Mouse (Mus musculus): ENCODE results near the gene Atp8b5. TPM values are rescaled to one million over a fixed set of nuclear protein-coding genes. Genes with fewer than 3 reads are reported as not detected.

The Atp8b5 gene
- polyA plus RNA-seq, 1 experiment from 2014 or later: 0.86 TPM

GRCm38 (mm10) chr4:43340096-43340804 lies 73.3 kb downstream of the Atp8b5 start:
- H3K4me3 ChIP-seq (ENCODE audit: low read depth, low read length): no peak overlapping the region
- ATAC-seq (ENCODE audit: low read depth): no peak
- H3K4me2 ChIP-seq (ENCODE audit: low read depth, low read length): no peak overlapping the region
- no peaks in the 10 kb centered on the region for H3K27me3 ChIP-seq (ENCODE audit: control insufficient read depth, insufficient read depth, low read length)
- 0 out of 2 replicates have a peak, but pooled peaks cover 4% of the 10 kb centered on the region for H3K9me3 ChIP-seq (ENCODE audit: control insufficient read depth, low read length)
- H3K9ac ChIP-seq (replicated peaks; ENCODE audit: low read depth, low read length): no peak overlapping the region
- 56% methylated on average over 4 of the region's 4 CpGs for WGBS
- H3K4me1 ChIP-seq (ENCODE audit: control insufficient read depth, insufficient read depth, low read length): no peaks in the 10 kb centered on the region
- no peak overlapping the region for H3K27ac ChIP-seq (ENCODE audit: low read depth, low read length)
- H3K36me3 ChIP-seq (ENCODE audit: control insufficient read depth, insufficient read depth, low read length): no peaks in the 10 kb centered on the region

GRCm38 (mm10) chr4:43341276-43341891 lies 74.4 kb downstream of the Atp8b5 start:
- Histone ChIP-seq H3K27me3 (ENCODE audit: control insufficient read depth, insufficient read depth, low read length) (no peaks in the 10 kb centered on the region), H3K4me1 (ENCODE audit: control insufficient read depth, insufficient read depth, low read length) (no peaks in the 10 kb centered on the region), H3K4me3 (ENCODE audit: low read depth, low read length) (no peak overlapping the region), H3K4me2 (ENCODE audit: low read depth, low read length) (no peak overlapping the region), H3K36me3 (ENCODE audit: control insufficient read depth, insufficient read depth, low read length) (no peaks in the 10 kb centered on the region), H3K27ac (ENCODE audit: low read depth, low read length) (no peak overlapping the region), H3K9me3 (ENCODE audit: control insufficient read depth, low read length) (0 out of 2 replicates have a peak, but pooled peaks cover under 1% of the 10 kb centered on the region), H3K9ac (replicated peaks; ENCODE audit: low read depth, low read length) (no peak overlapping the region)
- ATAC-seq (ENCODE audit: low read depth): no peak
- WGBS: 43% methylated on average over 7 of the region's 7 CpGs

GRCm38 (mm10) chr4:43342443-43342842 lies 75.5 kb downstream of the Atp8b5 start:
- no peak for ATAC-seq (ENCODE audit: low read depth)
- Histone ChIP-seq H3K4me1 (ENCODE audit: control insufficient read depth, insufficient read depth, low read length) (no peaks in the 10 kb centered on the region), H3K4me3 (ENCODE audit: low read depth, low read length) (no peak overlapping the region), H3K9me3 (ENCODE audit: control insufficient read depth, low read length) (no peaks in the 10 kb centered on the region), H3K4me2 (ENCODE audit: low read depth, low read length) (no peak overlapping the region), H3K27ac (ENCODE audit: low read depth, low read length) (no peak overlapping the region), H3K9ac (replicated peaks; ENCODE audit: low read depth, low read length) (no peak overlapping the region), H3K36me3 (ENCODE audit: control insufficient read depth, insufficient read depth, low read length) (no peaks in the 10 kb centered on the region), H3K27me3 (ENCODE audit: control insufficient read depth, insufficient read depth, low read length) (no peaks in the 10 kb centered on the region)
- 90% methylated on average over 10 of the region's 10 CpGs for WGBS

- no peak overlapping the region for H3K9ac ChIP-seq (replicated peaks; ENCODE audit: low read depth, low read length)
- no peak for ATAC-seq (ENCODE audit: low read depth)
- H3K4me1 ChIP-seq (ENCODE audit: control insufficient read depth, insufficient read depth, low read length): no peaks in the 10 kb centered on the region
- H3K4me2 ChIP-seq (ENCODE audit: low read depth, low read length): no peak overlapping the region
- no peak overlapping the region for H3K4me3 ChIP-seq (ENCODE audit: low read depth, low read length)
- WGBS: 85% methylated on average over 2 of the region's 2 CpGs
- H3K27me3 ChIP-seq (ENCODE audit: control insufficient read depth, insufficient read depth, low read length): no peaks in the 10 kb centered on the region
- H3K36me3 ChIP-seq (ENCODE audit: control insufficient read depth, insufficient read depth, low read length): no peaks in the 10 kb centered on the region
- no peaks in the 10 kb centered on the region for H3K9me3 ChIP-seq (ENCODE audit: control insufficient read depth, low read length)
- no peak overlapping the region for H3K27ac ChIP-seq (ENCODE audit: low read depth, low read length)
Observed at GRCm38 (mm10) chr4:43344932-43345331, 78.0 kb downstream of the Atp8b5 start.

- no peak overlapping the region for H3K4me2 ChIP-seq (ENCODE audit: low read depth, low read length)
- ATAC-seq (ENCODE audit: low read depth): no peak
- H3K27me3 ChIP-seq (ENCODE audit: control insufficient read depth, insufficient read depth, low read length): no peaks in the 10 kb centered on the region
- H3K36me3 ChIP-seq (ENCODE audit: control insufficient read depth, insufficient read depth, low read length): no peaks in the 10 kb centered on the region
- no peaks in the 10 kb centered on the region for H3K4me1 ChIP-seq (ENCODE audit: control insufficient read depth, insufficient read depth, low read length)
- H3K9me3 ChIP-seq (ENCODE audit: control insufficient read depth, low read length): no peaks in the 10 kb centered on the region
- no peak overlapping the region for H3K4me3 ChIP-seq (ENCODE audit: low read depth, low read length)
- H3K27ac ChIP-seq (ENCODE audit: low read depth, low read length): no peak overlapping the region
- no peak overlapping the region for H3K9ac ChIP-seq (replicated peaks; ENCODE audit: low read depth, low read length)
- 92% methylated on average over 5 of the region's 5 CpGs for WGBS
Observed at GRCm38 (mm10) chr4:43349206-43349605, 82.2 kb downstream of the Atp8b5 start.

- Histone ChIP-seq H3K9ac (replicated peaks; ENCODE audit: low read depth, low read length) (no peak overlapping the region), H3K4me2 (ENCODE audit: low read depth, low read length) (no peak overlapping the region)
- no peak for ATAC-seq (ENCODE audit: low read depth)
Observed at GRCm38 (mm10) chr4:43350038-43350560, 83.1 kb downstream of the Atp8b5 start.

GRCm38 (mm10) chr4:43353662-43354061 lies 86.7 kb downstream of the Atp8b5 start:
- no peak overlapping the region for H3K9ac ChIP-seq (replicated peaks; ENCODE audit: low read depth, low read length)
- H3K27ac ChIP-seq (ENCODE audit: low read depth, low read length): no peak overlapping the region
- no peaks in the 10 kb centered on the region for H3K4me1 ChIP-seq (ENCODE audit: control insufficient read depth, insufficient read depth, low read length)
- H3K36me3 ChIP-seq (ENCODE audit: control insufficient read depth, insufficient read depth, low read length): no peaks in the 10 kb centered on the region
- H3K27me3 ChIP-seq (ENCODE audit: control insufficient read depth, insufficient read depth, low read length): no peaks in the 10 kb centered on the region
- WGBS: 90% methylated on average over 6 of the region's 6 CpGs
- no peak for ATAC-seq (ENCODE audit: low read depth)
- no peak overlapping the region for H3K4me3 ChIP-seq (ENCODE audit: low read depth, low read length)
- H3K9me3 ChIP-seq (ENCODE audit: control insufficient read depth, low read length): no peaks in the 10 kb centered on the region
- no peak overlapping the region for H3K4me2 ChIP-seq (ENCODE audit: low read depth, low read length)

More at GRCm38 (mm10) chr4:43350038-43350560, 83.1 kb downstream of the Atp8b5 start:
- Histone ChIP-seq H3K4me1 (ENCODE audit: control insufficient read depth, insufficient read depth, low read length) (no peaks in the 10 kb centered on the region), H3K27me3 (ENCODE audit: control insufficient read depth, insufficient read depth, low read length) (no peaks in the 10 kb centered on the region), H3K27ac (ENCODE audit: low read depth, low read length) (no peak overlapping the region), H3K4me3 (ENCODE audit: low read depth, low read length) (no peak overlapping the region), H3K9me3 (ENCODE audit: control insufficient read depth, low read length) (no peaks in the 10 kb centered on the region), H3K36me3 (ENCODE audit: control insufficient read depth, insufficient read depth, low read length) (no peaks in the 10 kb centered on the region)
- 81% methylated on average over 6 of the region's 6 CpGs for WGBS

- Histone ChIP-seq H3K9ac (replicated peaks; ENCODE audit: low read depth, low read length) (no peak overlapping the region), H3K9me3 (ENCODE audit: control insufficient read depth, low read length) (no peaks in the 10 kb centered on the region), H3K27ac (ENCODE audit: low read depth, low read length) (no peak overlapping the region), H3K36me3 (ENCODE audit: control insufficient read depth, insufficient read depth, low read length) (no peaks in the 10 kb centered on the region), H3K4me1 (ENCODE audit: control insufficient read depth, insufficient read depth, low read length) (no peaks in the 10 kb centered on the region), H3K27me3 (ENCODE audit: control insufficient read depth, insufficient read depth, low read length) (no peaks in the 10 kb centered on the region), H3K4me2 (ENCODE audit: low read depth, low read length) (no peak overlapping the region), H3K4me3 (ENCODE audit: low read depth, low read length) (no peak overlapping the region)
- ATAC-seq (ENCODE audit: low read depth): no peak
- 85% methylated on average over 11 of the region's 11 CpGs for WGBS
Observed at GRCm38 (mm10) chr4:43364914-43365560, 98.1 kb downstream of the Atp8b5 start.

- Histone ChIP-seq H3K4me2 (ENCODE audit: low read depth, low read length) (no peak overlapping the region), H3K9ac (replicated peaks; ENCODE audit: low read depth, low read length) (no peak overlapping the region), H3K9me3 (ENCODE audit: control insufficient read depth, low read length) (no peaks in the 10 kb centered on the region), H3K36me3 (ENCODE audit: control insufficient read depth, insufficient read depth, low read length) (no peaks in the 10 kb centered on the region), H3K4me1 (ENCODE audit: control insufficient read depth, insufficient read depth, low read length) (no peaks in the 10 kb centered on the region), H3K27ac (ENCODE audit: low read depth, low read length) (no peak overlapping the region), H3K4me3 (ENCODE audit: low read depth, low read length) (no peak overlapping the region), H3K27me3 (ENCODE audit: control insufficient read depth, insufficient read depth, low read length) (no peaks in the 10 kb centered on the region)
- WGBS: 92% methylated on average over 5 of the region's 5 CpGs
- no peak for ATAC-seq (ENCODE audit: low read depth)
Observed at GRCm38 (mm10) chr4:43367295-43367694, 100.3 kb downstream of the Atp8b5 start.
